Mouse (Mus musculus) ovary, adult 2 months (tissue): ENCODE data around the gene Ccrl2. TPM values are rescaled to one million over a fixed set of nuclear protein-coding genes. Genes with fewer than 3 reads are reported as not detected.

Experiments used
- polyA plus RNA-seq: library from polyadenylated mRNA; depleted of rRNA; stranded (reverse); fragments of >200 nt; gene quantifications from 2 replicates; pipeline ENCODE4 v1.2.3, GENCODE M21; 2012; rRNA removed

Ccrl2 gene
- 5.9 and 8.1 TPM in 2 replicates for polyA plus RNA-seq

DNA sequence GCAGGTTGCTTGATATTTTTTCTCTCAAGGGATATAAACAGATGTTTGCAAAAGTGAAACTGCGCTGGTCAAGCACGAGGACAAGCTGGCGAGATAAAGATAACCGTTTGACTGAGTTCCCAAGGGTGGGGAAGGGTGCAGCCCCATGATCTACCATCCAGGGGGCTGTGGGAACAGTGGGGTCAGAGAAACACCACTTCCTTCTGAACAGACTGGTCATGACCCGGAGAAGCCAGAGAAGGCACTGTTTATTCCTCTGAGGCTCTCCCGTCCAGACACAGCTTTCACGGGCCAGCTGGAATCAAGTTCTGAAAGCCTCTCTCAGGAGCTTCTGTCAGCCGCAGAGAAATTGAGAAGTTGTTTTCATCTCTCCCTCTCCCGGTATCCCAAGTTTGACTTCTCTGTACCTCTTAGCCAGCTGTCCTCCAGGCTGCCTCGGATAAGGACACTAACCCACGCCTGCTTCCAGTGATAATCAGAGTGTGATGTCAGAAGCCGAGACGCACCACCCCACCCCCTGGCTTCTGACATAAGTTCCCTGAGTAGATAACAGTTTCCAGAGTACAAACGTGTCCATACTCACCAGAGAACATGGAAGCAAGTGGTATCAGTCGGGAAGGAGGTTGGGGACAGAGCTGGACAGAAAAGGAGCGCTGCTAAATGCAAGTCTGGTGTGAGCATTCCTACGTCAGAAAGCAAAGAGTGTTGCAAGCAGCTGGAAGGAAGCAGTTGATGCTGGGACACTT lies at the start of gene Ccrl2:
Gene Ccrl2, minus strand, starts transcription at position 722 of the 746 bp plus-strand sequence.

DNA sequence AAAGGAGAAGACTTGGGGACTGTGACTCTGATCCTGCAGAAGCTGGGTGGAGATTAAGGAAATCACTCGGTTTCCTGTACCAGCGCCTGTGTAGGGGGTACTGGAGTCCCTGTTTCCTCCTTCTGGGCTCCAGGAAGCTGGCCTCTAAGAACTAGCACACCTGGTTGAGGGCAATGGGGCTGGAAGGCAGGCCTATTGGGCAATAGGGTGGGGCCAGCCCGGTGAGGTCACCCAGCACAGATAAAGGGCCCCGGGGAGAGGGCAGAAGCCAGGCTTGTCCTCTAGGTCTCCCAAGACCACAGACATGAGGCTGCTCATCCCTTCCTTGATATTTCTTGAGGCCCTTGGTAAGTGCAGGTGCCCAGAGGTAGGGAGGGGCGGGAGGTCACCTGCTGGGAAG lies 38.3 kb downstream of the Ccrl2 start, which contains the start of gene Ltf:
Gene Ltf, plus strand, starts transcription at position 250 of the 400 bp plus-strand sequence.

Other genes starting within 250 kb of the Ccrl2 start
- 0.29 and 0.37 TPM in 2 replicates for gene Prss44, start 243.5 kb downstream of the Ccrl2 start, polyA plus RNA-seq
- gene Prss43, start 230.8 kb downstream of the Ccrl2 start, polyA plus RNA-seq, result not detected in 2 replicates
- gene Prss45, start 222.9 kb downstream of the Ccrl2 start, polyA plus RNA-seq, result not detected in 2 replicates
- 0.15 and 0.17 TPM in 2 replicates for gene Prss46, start 213.0 kb downstream of the Ccrl2 start, polyA plus RNA-seq
- gene Prss50, start 199.6 kb downstream of the Ccrl2 start, polyA plus RNA-seq, result 0.09 and 0.17 TPM in 2 replicates
- gene Als2cl, start 177.6 kb downstream of the Ccrl2 start, polyA plus RNA-seq, result 42.5 and 54.8 TPM in 2 replicates
- gene Tmie, start 177.4 kb downstream of the Ccrl2 start, polyA plus RNA-seq, result 5.2 and 7.4 TPM in 2 replicates
- gene Fam240a, start 140.7 kb downstream of the Ccrl2 start, polyA plus RNA-seq, result not detected in 2 replicates
- 1.5 and 2.2 TPM in 2 replicates for gene Tdgf1, start 111.4 kb downstream of the Ccrl2 start, polyA plus RNA-seq
- gene Lrrc2, start 106.0 kb downstream of the Ccrl2 start, polyA plus RNA-seq, result 2.1 and 2.5 TPM in 2 replicates
- gene Rtp3, start 66.9 kb downstream of the Ccrl2 start, polyA plus RNA-seq, result 0.18 and 1.2 TPM in 2 replicates
- gene Ltf, start 38.2 kb downstream of the Ccrl2 start, polyA plus RNA-seq, result 68.5 and 123 TPM in 2 replicates
- 12.1 and 17.7 TPM in 2 replicates for gene Lrrfip2, start 60.1 kb upstream of the Ccrl2 start, polyA plus RNA-seq
- 16.8 and 16.9 TPM in 2 replicates for gene Mlh1, start 214.3 kb upstream of the Ccrl2 start, polyA plus RNA-seq
- gene Epm2aip1, start 214.4 kb upstream of the Ccrl2 start, polyA plus RNA-seq, result 10.4 and 13.9 TPM in 2 replicates